Mouse (Mus musculus) layer of hippocampus, postnatal 14 days (tissue): ENCODE measurements at regions not wholly inside any gene's neighbourhood (a gene's known extent, or its start where the extent isn't known, plus 50 kb on each side); places are given as distances from the start of the nearest gene placed in this dataset.

Experiments
- DNase-seq, 2 experiments: peaks; one replicate each; pipeline ENCODE4 v3.0.0; 2021 to 2022; ENCODE audit warnings: low spot score in 2 of 2, mixed read lengths in 1 of 2

- no peak for DNase-seq
These were observed 787.5 kb upstream of the Tenm3 start for GRCm38 (mm10) chr8:49631286-49631685.

DNA sequence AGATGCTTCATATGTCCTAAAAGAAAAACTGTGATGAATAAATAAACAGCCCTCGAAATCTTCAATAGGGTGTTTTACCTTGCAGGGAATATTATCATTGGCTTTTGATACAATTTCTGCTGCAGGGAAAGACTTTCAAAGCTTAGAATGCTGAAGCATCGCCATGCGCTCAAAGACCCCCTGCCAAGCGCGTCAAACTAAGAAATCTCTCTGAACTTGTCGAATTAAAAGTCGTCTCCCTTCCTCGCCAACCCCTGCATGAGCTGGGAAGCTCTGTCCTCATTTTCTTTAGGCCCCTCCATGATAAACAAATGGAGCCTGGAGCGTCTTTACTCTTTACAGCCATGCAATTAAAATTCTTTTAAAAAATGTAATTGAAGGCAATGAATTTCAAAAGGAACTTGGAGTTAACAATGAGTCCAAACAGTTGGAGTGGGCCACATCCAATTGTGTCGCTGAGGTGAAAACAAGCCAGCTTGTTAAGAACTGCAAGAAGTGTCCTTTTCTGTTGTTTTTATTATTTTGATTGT lies 784.3 kb upstream of the Tenm3 start:
- no peak for DNase-seq

DNA sequence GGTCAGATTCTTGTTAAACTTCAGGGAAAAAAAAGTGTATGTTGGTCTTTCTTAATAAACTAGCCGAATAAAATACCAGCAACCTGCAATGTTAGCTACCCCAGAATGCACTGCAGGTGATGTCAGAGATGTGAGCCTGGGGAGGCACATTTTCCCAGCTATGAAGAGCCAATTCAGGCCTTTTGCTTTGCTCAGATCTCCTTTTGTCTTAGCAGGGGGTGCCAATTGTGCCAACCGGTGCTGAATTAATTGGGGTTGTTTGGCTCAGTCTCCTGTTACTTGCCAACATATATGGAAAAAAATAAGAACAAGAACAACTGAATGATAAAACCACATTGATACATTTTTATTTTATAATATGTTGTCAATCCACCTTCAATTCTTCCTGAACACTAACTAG lies 751.8 kb upstream of the Tenm3 start:
- no peak for DNase-seq

DNA sequence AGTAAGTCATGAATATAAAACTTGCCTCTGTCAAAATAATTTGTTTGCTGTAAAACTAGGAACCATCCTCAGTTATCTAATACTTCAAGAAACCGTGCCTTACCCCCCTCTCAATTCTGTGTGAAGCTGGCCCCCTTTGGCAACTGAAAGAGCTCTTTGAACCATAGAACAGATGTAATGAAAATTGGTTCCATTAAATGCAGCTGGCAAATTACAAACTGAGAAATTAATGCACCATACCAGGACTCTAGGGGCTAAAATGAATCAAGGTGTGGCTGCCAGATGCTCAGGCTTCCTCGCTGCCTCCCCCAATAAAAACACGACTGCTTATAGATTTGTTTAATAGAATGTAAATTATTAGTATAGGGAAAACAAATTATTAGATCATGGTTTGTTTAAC lies 723.7 kb upstream of the Tenm3 start:
- no peak for DNase-seq

GRCm38 (mm10) chr8:49563499-49564279 lies 719.9 kb upstream of the Tenm3 start:
- DNase-seq = no peak

GRCm38 (mm10) chr8:49562976-49563375 lies 719.2 kb upstream of the Tenm3 start:
- no peak for DNase-seq

DNA sequence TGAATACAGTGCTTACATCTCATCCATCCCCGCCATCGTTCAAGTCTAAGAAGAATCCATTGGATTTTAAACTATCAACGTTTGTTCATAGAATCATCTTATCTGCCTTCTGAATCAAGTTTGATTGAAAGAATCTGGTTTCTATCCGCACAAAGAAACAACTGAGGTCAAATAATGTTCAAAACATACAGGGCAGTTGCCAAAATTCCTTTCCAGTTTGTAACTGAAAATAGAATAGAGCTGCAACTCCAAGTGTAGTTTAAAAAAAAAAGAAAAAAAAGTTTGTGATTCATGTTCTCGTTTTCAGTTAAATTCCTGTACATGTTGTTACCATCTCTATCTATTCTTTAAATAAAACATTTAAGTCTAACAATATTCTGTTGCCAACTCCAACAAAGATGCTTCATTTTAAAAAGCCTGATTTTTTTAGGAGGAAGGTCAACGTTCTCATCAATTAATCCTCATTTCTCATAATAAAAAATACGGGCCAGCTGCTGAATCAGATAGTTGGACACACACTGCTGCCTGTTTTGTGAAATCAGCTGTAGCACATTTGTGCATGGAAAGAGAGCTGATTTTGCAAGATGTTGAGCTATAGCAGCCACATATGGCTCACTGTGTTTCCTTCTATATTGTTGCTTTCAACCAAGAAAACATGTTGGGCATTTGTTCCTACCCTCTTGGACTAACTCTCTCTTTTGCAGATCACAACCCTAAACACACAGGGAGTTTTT lies 712.1 kb upstream of the Tenm3 start:
- peak in 1 of 2 experiments; percentile 51 for DNase-seq

- DNase-seq = no peak
These were observed 709.4 kb upstream of the Tenm3 start for GRCm38 (mm10) chr8:49553175-49553574.

DNA sequence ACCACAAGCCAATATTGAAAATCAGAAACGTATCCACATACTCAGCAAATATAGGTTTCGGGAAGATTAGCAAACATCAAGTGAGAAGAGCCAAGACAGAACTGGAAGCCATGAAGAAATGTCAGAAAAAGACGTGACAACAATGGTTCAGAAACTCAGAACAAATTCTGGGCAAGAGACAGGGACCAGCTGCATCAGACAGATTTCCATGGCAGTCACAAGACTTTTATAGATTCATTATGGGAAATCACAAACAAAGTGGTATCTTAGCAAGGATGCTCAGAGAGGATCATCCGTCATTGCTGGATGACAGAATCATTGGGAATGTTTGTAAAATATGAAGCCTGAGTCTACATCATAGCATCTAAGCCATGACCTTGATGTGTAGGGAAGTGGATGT lies 699.6 kb upstream of the Tenm3 start:
- DNase-seq = peak; percentile 34 to 79

DNA sequence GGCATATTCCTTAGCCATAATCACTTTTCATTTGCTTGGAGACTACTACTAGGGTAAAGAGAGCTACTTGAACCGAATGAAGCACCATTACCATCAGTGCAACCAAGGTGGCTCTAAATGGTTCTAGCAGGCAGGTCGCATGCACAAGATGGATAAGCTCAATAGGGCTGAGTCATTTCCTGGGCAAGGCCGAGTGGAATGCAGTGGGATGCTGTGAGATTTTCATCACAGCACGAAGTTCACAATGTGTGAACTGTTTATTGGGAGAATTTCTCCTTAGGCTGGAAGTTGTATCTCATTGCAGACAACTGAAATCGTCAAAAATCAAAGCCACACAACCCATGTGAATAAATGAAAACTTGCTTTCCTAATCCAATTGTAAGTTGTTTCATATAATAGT lies 697.6 kb upstream of the Tenm3 start:
- DNase-seq = no peak

- DNase-seq = peak in 1 of 2 experiments; percentile 33
These were observed 689.9 kb upstream of the Tenm3 start for GRCm38 (mm10) chr8:49533412-49534351.

DNA sequence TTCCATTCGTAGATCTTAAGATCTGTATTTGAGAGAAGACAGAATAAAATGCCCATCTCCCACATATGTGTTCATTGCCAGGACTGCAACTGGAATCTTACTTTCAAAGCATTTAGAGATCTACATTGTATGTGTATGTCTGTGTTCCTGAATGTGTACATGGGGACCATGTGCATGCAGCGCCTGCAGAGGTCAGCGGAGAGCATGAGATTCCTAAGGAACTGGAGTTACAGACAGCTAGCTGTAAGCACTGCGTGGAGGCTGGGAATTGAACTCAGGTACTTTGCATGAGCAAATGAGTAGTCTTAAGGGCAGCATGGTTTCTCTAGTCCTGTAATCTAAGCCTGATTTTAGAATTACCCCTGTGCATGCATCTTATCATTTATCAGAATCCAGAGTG lies 685.5 kb upstream of the Tenm3 start:
- DNase-seq = no peak

DNA sequence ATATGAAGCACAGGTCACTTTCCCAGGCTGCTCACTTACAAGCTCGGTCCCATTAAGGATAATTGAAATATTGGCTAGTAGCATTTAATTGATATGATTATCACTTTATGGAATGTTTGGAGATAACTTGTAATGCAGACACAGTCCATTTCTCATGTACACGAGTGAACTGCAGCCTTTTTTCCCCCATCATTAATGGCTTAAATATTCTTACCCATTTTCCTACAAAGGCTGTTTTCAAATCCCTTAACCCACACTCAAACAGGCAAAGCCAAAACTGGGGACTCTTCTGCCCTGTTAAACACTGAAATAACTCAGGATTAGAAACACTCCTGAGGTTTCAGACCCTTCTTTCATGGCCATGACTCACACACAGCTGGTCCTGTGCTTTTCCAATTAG lies 649.2 kb upstream of the Tenm3 start:
- DNase-seq = no peak

DNA sequence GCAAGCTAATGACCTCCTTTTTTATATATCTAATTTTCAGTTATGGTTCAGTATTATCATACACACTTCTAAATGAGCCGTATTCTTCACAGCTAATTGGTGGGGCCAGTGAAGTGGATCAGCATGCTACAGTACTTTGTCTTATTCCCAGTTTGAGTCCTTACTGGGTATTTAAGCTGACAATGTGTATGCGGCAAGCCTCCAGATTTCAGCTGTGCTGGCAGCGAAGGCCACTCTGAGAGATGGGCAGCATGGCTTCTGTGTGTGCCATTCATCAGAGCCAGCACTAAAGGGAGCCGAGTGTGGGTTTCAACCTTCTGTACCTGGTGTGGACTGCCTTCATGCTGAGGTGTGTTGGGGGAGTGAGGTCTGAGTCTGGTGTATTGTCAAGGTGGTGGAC lies 641.5 kb upstream of the Tenm3 start:
- DNase-seq = no peak

- no peak for DNase-seq
These were observed 637.8 kb upstream of the Tenm3 start for GRCm38 (mm10) chr8:49481476-49481992.

DNA sequence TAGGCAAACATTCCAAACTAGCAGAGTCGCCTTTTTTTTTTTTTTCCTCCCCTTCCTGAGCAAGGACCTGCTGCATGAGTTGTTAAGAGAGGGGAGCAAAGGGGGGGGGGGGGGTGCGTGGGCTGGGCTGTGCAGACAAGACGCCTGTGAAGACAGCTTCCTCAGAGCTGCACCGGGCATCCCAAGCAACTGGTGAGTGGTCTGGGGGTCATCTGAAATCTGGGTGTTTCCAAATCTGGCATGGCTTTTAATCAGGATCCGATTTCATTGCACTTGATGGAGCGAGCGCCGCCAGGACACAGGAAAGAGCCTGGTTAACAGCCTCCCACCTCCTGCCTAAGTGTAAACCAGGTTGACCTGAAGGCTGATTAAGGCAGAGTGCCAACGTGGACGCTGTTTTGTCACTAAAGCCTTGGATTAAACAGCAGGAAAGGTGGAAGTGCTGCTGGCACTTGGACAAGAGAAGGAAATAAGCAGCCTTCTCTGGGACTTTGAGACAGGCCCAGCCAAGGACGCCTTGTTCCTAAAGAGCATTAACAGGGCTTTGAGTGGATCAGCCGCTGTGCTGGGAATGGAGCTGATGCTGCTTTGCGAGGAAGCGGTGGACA lies 622.3 kb upstream of the Tenm3 start:
- DNase-seq = no peak

- DNase-seq = no peak
These were observed 621.3 kb upstream of the Tenm3 start for GRCm38 (mm10) chr8:49465070-49465469.

GRCm38 (mm10) chr8:49462602-49463001 lies 618.9 kb upstream of the Tenm3 start:
- DNase-seq = peak; percentile 31 to 60

DNA sequence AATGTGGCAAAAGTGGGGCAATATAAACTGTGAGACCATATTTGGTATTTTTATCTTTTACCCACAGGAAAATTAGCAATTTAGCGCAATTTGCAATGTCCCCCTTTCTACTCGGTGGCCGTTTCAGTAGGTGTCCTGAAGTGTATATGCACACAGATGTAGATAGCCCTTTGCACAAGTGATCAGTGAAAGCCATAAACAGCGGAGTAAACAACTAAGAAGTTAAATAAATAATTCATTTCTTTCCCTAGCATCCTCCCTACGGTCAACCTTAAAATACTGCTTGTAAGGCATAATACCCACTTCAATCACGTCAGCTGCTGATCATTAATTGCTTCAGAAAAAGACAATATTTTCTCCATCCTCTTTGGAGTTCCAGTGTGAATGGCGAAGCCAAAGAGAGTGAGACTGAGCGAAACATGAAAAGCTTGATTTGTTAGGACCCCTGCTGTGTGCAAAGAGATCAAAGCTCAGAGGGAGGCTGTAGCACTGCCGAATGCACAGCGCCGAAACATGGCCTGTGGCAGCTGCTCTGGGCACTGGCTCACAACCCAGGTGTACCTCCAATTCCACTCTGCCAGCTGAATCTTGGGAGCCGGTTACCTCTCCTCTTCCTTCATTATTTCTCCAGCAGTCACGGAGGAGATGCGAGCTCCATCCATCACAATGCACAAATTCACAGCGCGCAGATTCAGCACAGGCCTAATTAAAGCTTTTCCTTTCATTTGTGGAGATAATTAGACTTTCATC lies 618.1 kb upstream of the Tenm3 start:
- peak; percentile 17 to 18 for DNase-seq

- DNase-seq = no peak
These were observed 601.7 kb upstream of the Tenm3 start for GRCm38 (mm10) chr8:49445444-49445843.
